Mouse (Mus musculus) olfactory bulb, adult 2 months (tissue): ENCODE measurements around the gene Cog1.

Source experiments
- CTCF ChIP-seq: fragments of 200-500 bp; IDR thresholded peaks from 2 replicates; pipeline ENCODE4 v1.5.1; 2012; ENCODE audit warnings: low read depth, mild to moderate bottlenecking, low read length, moderate library complexity; ENCODE audit not compliant: insufficient read depth
- POLR2A ChIP-seq: fragments of 200-500 bp; IDR thresholded peaks from 2 replicates; pipeline ENCODE4 v1.6.1; 2012; ENCODE audit warnings: mild to moderate bottlenecking, low read depth, low read length, moderate library complexity; ENCODE audit not compliant: insufficient read depth

- TF ChIP-seq POLR2A, result no peak
- no peak for TF ChIP-seq CTCF
Observed at GRCm38 (mm10) chr11:113691318-113691717, 42.3 kb downstream of the Cog1 start.
